Mouse (Mus musculus) megakaryocyte, embryonic 14.5 days (primary cell): Measurements from ENCODE around the gene Sulf2.

Source experiments
- FLI1 ChIP-seq: IDR thresholded peaks from 2 replicates; pipeline ENCODE4 v1.6.1; 2012; ENCODE audit warnings: low read length, inconsistent platforms, mixed read lengths
- GATA1 ChIP-seq: IDR thresholded peaks from 3 replicates; pipeline ENCODE4 v1.6.1; 2012; ENCODE audit warnings: mixed read lengths, low read length, inconsistent platforms, borderline replicate concordance

- TF ChIP-seq GATA1 (no peak), FLI1 (no peak)
Measured at GRCm38 (mm10) chr2:166034967-166035490, 120.4 kb downstream of the Sulf2 start.
